Mouse (Mus musculus) forebrain, embryonic 12.5 days (tissue): ENCODE results near the gene Tmem158. TPM values are rescaled to one million over a fixed set of nuclear protein-coding genes. Genes with fewer than 3 reads are reported as not detected.
A peak's percentile ranks its signal among the peaks of the same experiment; 100 is the strongest.

ENCODE experiments used
- ATAC-seq: fragments of 200-750 bp; cut with Nextera tagmentation; 2 replicates; pipeline ENCODE4 v1.8.0; 2017; ENCODE audit warnings: moderate TSS enrichment; ENCODE audit not compliant: low FRiP score
- H3K27ac ChIP-seq: fragments of 300-500 bp; sonication (generic); 2 replicates; pipeline ENCODE4 v1.5.1; 2016; ENCODE audit warnings: mild to moderate bottlenecking
- H3K27me3 ChIP-seq: fragments of 300-500 bp; sonication (generic); 2 replicates; pipeline ENCODE4 v1.6.1; 2016; ENCODE audit warnings: mild to moderate bottlenecking
- H3K36me3 ChIP-seq: fragments of 300-500 bp; sonication (generic); replicated peaks from 2 replicates; pipeline ENCODE4 v1.6.1; 2016; ENCODE audit warnings: mild to moderate bottlenecking
- H3K4me1 ChIP-seq: fragments of 300-500 bp; sonication (generic); 2 replicates; pipeline ENCODE4 v1.6.1; 2016
- H3K4me2 ChIP-seq: fragments of 300-500 bp; sonication (generic); 2 replicates; pipeline ENCODE4 v1.6.1; 2016; ENCODE audit warnings: mild to moderate bottlenecking, moderate library complexity
- H3K4me3 ChIP-seq: fragments of 300-500 bp; sonication (generic); replicated peaks from 2 replicates; pipeline ENCODE4 v1.5.1; 2016; ENCODE audit warnings: mild to moderate bottlenecking
- H3K9ac ChIP-seq: fragments of 300-500 bp; sonication (generic); 2 replicates; pipeline ENCODE4 v1.6.1; 2016; ENCODE audit warnings: mild to moderate bottlenecking
- H3K9me3 ChIP-seq: fragments of 300-500 bp; sonication (generic); 2 replicates; pipeline ENCODE4 v1.6.1; 2016
- WGBS: fragments of 180-500 bp; shearing (Covaris S2); methylation state at CpG from one replicate; pipeline ENCODE4 v1.1.7; 2016; 5-methylcytosine and 5-hydroxymethylcytosine counted together
- polyA plus RNA-seq: library from polyadenylated mRNA; unstranded; fragments of >200 nt; fragmentation: Nextera tagmentation; extraction: Ambion mirVana; gene quantifications from 2 replicates; pipeline ENCODE4 v1.2.1, GENCODE M21; 2016

Tmem158 gene
- polyA plus RNA-seq, 1 experiment from 2014 or later, result 12.6 TPM

GRCm38 (mm10) chr9:123241191-123241590 lies 19.4 kb downstream of the Tmem158 start:
- H3K4me1 ChIP-seq, result peaks cover 12% of the 10 kb centered on the region
- H3K9me3 ChIP-seq, result no peaks in the 10 kb centered on the region
- WGBS, result 88% methylated on average over 5 of the region's 5 CpGs
- H3K36me3 ChIP-seq, result no peaks in the 10 kb centered on the region
- H3K27ac ChIP-seq, result no peak overlapping the region
- H3K4me3 ChIP-seq, result no peak overlapping the region
- H3K4me2 ChIP-seq, result no peak overlapping the region
- no peak overlapping the region for H3K9ac ChIP-seq
- ATAC-seq, result no peak
- no peaks in the 10 kb centered on the region for H3K27me3 ChIP-seq

- Histone ChIP-seq H3K36me3 (no peaks in the 10 kb centered on the region), H3K4me1 (peaks cover 12% of the 10 kb centered on the region), H3K4me3 (no peak overlapping the region), H3K27ac (no peak overlapping the region), H3K4me2 (no peak overlapping the region), H3K27me3 (no peaks in the 10 kb centered on the region), H3K9me3 (no peaks in the 10 kb centered on the region), H3K9ac (no peak overlapping the region)
- 82% methylated on average over 2 of the region's 2 CpGs for WGBS
- ATAC-seq, result no peak
These were observed 19.8 kb downstream of the Tmem158 start for GRCm38 (mm10) chr9:123240751-123241150.

- Histone ChIP-seq H3K4me2 (no peak overlapping the region), H3K27ac (no peak overlapping the region), H3K4me3 (no peak overlapping the region), H3K4me1 (peaks cover 12% of the 10 kb centered on the region), H3K27me3 (no peaks in the 10 kb centered on the region), H3K36me3 (no peaks in the 10 kb centered on the region), H3K9ac (no peak overlapping the region), H3K9me3 (no peaks in the 10 kb centered on the region)
- 95% methylated on average over 5 of the region's 5 CpGs for WGBS
- no peak for ATAC-seq
These were observed 20.3 kb downstream of the Tmem158 start for GRCm38 (mm10) chr9:123240271-123240670.

- Histone ChIP-seq H3K4me1 (peaks cover 12% of the 10 kb centered on the region), H3K4me3 (no peak overlapping the region), H3K27ac (no peak overlapping the region), H3K4me2 (no peak overlapping the region), H3K9ac (no peak overlapping the region), H3K36me3 (no peaks in the 10 kb centered on the region), H3K27me3 (no peaks in the 10 kb centered on the region), H3K9me3 (no peaks in the 10 kb centered on the region)
- no peak for ATAC-seq
- WGBS, result 75% methylated on average over 2 of the region's 2 CpGs
These were observed 20.9 kb downstream of the Tmem158 start for GRCm38 (mm10) chr9:123239651-123240050.

- H3K4me2 ChIP-seq, result no peak overlapping the region
- WGBS, result 37% methylated on average over 4 of the region's 4 CpGs
- H3K4me1 ChIP-seq, result peaks cover 12% of the 10 kb centered on the region
- no peaks in the 10 kb centered on the region for H3K36me3 ChIP-seq
- no peak overlapping the region for H3K9ac ChIP-seq
- ATAC-seq, result no peak
- 0 out of 2 replicates have a peak overlapping the region, but pooled peaks have one; percentile 32 for H3K27ac ChIP-seq
- H3K27me3 ChIP-seq, result no peaks in the 10 kb centered on the region
- no peaks in the 10 kb centered on the region for H3K9me3 ChIP-seq
- H3K4me3 ChIP-seq, result no peak overlapping the region
These were observed 22.1 kb downstream of the Tmem158 start for GRCm38 (mm10) chr9:123238256-123239045.

GRCm38 (mm10) chr9:123237739-123238138 lies 22.8 kb downstream of the Tmem158 start:
- Histone ChIP-seq H3K4me3 (no peak overlapping the region), H3K27me3 (no peaks in the 10 kb centered on the region), H3K36me3 (no peaks in the 10 kb centered on the region), H3K9me3 (no peaks in the 10 kb centered on the region), H3K27ac (no peak overlapping the region), H3K4me1 (peaks cover 12% of the 10 kb centered on the region), H3K9ac (no peak overlapping the region), H3K4me2 (no peak overlapping the region)
- ATAC-seq, result no peak
- 44% methylated on average over 2 of the region's 2 CpGs for WGBS

GRCm38 (mm10) chr9:123235621-123236020 lies 24.9 kb downstream of the Tmem158 start:
- WGBS, result 53% methylated on average over 3 of the region's 3 CpGs

GRCm38 (mm10) chr9:123229826-123230225 lies 30.7 kb downstream of the Tmem158 start:
- no peaks in the 10 kb centered on the region for H3K9me3 ChIP-seq
- H3K27me3 ChIP-seq, result no peaks in the 10 kb centered on the region
- no peak overlapping the region for H3K9ac ChIP-seq
- H3K27ac ChIP-seq, result no peak overlapping the region
- no peak overlapping the region for H3K4me2 ChIP-seq
- ATAC-seq, result no peak
- H3K4me1 ChIP-seq, result peaks cover 4% of the 10 kb centered on the region; the same call in 1 of the 2 replicates
- H3K4me3 ChIP-seq, result no peak overlapping the region
- no peaks in the 10 kb centered on the region for H3K36me3 ChIP-seq
- WGBS, result 76% methylated on average over 4 of the region's 4 CpGs

More at GRCm38 (mm10) chr9:123235621-123236020, 24.9 kb downstream of the Tmem158 start:
- H3K27me3 ChIP-seq, result no peaks in the 10 kb centered on the region
- no peak overlapping the region for H3K4me2 ChIP-seq
- no peaks in the 10 kb centered on the region for H3K36me3 ChIP-seq
- peaks cover 12% of the 10 kb centered on the region for H3K4me1 ChIP-seq
- ATAC-seq, result no peak
- H3K4me3 ChIP-seq, result no peak overlapping the region
- no peak overlapping the region for H3K9ac ChIP-seq
- no peak overlapping the region for H3K27ac ChIP-seq
- no peaks in the 10 kb centered on the region for H3K9me3 ChIP-seq

GRCm38 (mm10) chr9:123228671-123229070 lies 31.9 kb downstream of the Tmem158 start:
- no peaks in the 10 kb centered on the region for H3K9me3 ChIP-seq
- no peak overlapping the region for H3K4me2 ChIP-seq
- no peak overlapping the region for H3K4me3 ChIP-seq
- no peaks in the 10 kb centered on the region for H3K27me3 ChIP-seq
- peaks cover 4% of the 10 kb centered on the region; the same call in 1 of the 2 replicates for H3K4me1 ChIP-seq
- no peak overlapping the region for H3K27ac ChIP-seq
- no peak overlapping the region for H3K9ac ChIP-seq
- no peaks in the 10 kb centered on the region for H3K36me3 ChIP-seq
- ATAC-seq, result no peak

- 76% methylated on average over 3 of the region's 3 CpGs for WGBS
These were observed 33.3 kb downstream of the Tmem158 start for GRCm38 (mm10) chr9:123227106-123227750.

GRCm38 (mm10) chr9:123224863-123225431 lies 35.6 kb downstream of the Tmem158 start:
- 78% methylated on average over 2 of the region's 2 CpGs for WGBS
- Histone ChIP-seq H3K9ac (no peak overlapping the region), H3K27me3 (no peaks in the 10 kb centered on the region), H3K4me3 (no peak overlapping the region), H3K4me1 (peaks cover 4% of the 10 kb centered on the region; the same call in 1 of the 2 replicates), H3K9me3 (no peaks in the 10 kb centered on the region), H3K27ac (no peak overlapping the region), H3K4me2 (no peak overlapping the region), H3K36me3 (no peaks in the 10 kb centered on the region)
- ATAC-seq, result no peak

More at GRCm38 (mm10) chr9:123227106-123227750, 33.3 kb downstream of the Tmem158 start:
- H3K27ac ChIP-seq, result no peak overlapping the region
- H3K9ac ChIP-seq, result no peak overlapping the region
- H3K9me3 ChIP-seq, result no peaks in the 10 kb centered on the region
- H3K4me1 ChIP-seq, result peaks cover 4% of the 10 kb centered on the region; the same call in 1 of the 2 replicates
- H3K36me3 ChIP-seq, result no peaks in the 10 kb centered on the region
- H3K27me3 ChIP-seq, result no peaks in the 10 kb centered on the region
- H3K4me2 ChIP-seq, result no peak overlapping the region
- H3K4me3 ChIP-seq, result no peak overlapping the region
- no peak for ATAC-seq

- Histone ChIP-seq H3K27me3 (peaks cover 18% of the 10 kb centered on the region), H3K27ac (no peak overlapping the region), H3K9me3 (no peaks in the 10 kb centered on the region), H3K4me3 (no peak overlapping the region), H3K4me1 (peaks cover 5% of the 10 kb centered on the region; the same call in 1 of the 2 replicates), H3K4me2 (no peak overlapping the region), H3K9ac (no peak overlapping the region), H3K36me3 (no peaks in the 10 kb centered on the region)
- no peak for ATAC-seq
- WGBS, result 64% methylated on average over 5 of the region's 5 CpGs
These were observed 40.7 kb downstream of the Tmem158 start for GRCm38 (mm10) chr9:123219826-123220225.
